Mouse (Mus musculus) liver, postnatal 0 days (tissue): ENCODE results near the gene Kcnt2. TPM values are rescaled to one million over a fixed set of nuclear protein-coding genes. Genes with fewer than 3 reads are reported as not detected.

Experiments
- ATAC-seq: fragments of 200-750 bp; cut with Nextera tagmentation; 2 replicates; pipeline ENCODE4 v1.8.0; 2017; ENCODE audit warnings: mild to moderate bottlenecking, moderate library complexity
- DNase-seq: peaks from one replicate; pipeline ENCODE4 v3.0.0-alpha.2; 2016
- H3K27ac ChIP-seq: fragments of 300-500 bp; sonication (generic); 2 replicates; pipeline ENCODE4 v1.5.1; 2014; ENCODE audit warnings: antibody characterized with exemption, moderate library complexity, mild to moderate bottlenecking, low read depth
- H3K27me3 ChIP-seq: fragments of 300-500 bp; sonication (generic); 2 replicates; pipeline ENCODE4 v1.6.1; 2014; ENCODE audit warnings: low read length, control low read depth, mixed read lengths; ENCODE audit not compliant: insufficient read depth
- H3K36me3 ChIP-seq: fragments of 300-500 bp; sonication (generic); replicated peaks from 2 replicates; pipeline ENCODE4 v1.6.1; 2014; ENCODE audit warnings: mild to moderate bottlenecking, control low read depth, low read length, moderate library complexity, mixed read lengths; ENCODE audit not compliant: insufficient read depth
- H3K4me1 ChIP-seq: fragments of 300-500 bp; sonication (generic); 2 replicates; pipeline ENCODE4 v1.6.1; 2014; ENCODE audit warnings: antibody characterized with exemption, mild to moderate bottlenecking, control low read depth; ENCODE audit not compliant: insufficient read depth
- H3K4me2 ChIP-seq: fragments of 300-500 bp; sonication (generic); 2 replicates; pipeline ENCODE4 v1.6.1; 2014; ENCODE audit warnings: low read depth, mild to moderate bottlenecking, low read length, moderate library complexity, mixed read lengths
- H3K4me3 ChIP-seq: fragments of 300-500 bp; sonication (generic); 2 replicates; pipeline ENCODE4 v1.5.1; 2014; ENCODE audit warnings: low read depth, low read length
- H3K9ac ChIP-seq: fragments of 300-500 bp; sonication (generic); replicated peaks from 2 replicates; pipeline ENCODE4 v1.6.1; 2014; ENCODE audit warnings: mild to moderate bottlenecking, moderate library complexity
- H3K9me3 ChIP-seq: fragments of 300-500 bp; sonication (generic); 2 replicates; pipeline ENCODE4 v1.6.1; 2016; ENCODE audit warnings: mild to moderate bottlenecking, control low read depth, low read length, mixed read lengths
- CTCF ChIP-seq: sonication (generic); IDR thresholded peaks from 2 replicates; pipeline ENCODE4 v1.5.1; 2016; ENCODE audit warnings: antibody characterized with exemption, low read depth
- EP300 ChIP-seq: IDR thresholded peaks from 2 replicates; pipeline ENCODE4 v1.6.1; 2016; ENCODE audit warnings: antibody characterized with exemption, low read depth, mild to moderate bottlenecking
- WGBS: fragments of 180-500 bp; shearing (Covaris S2); extraction: QIAGEN DNeasy Blood & Tissue Kit; methylation state at CpG from one replicate; pipeline ENCODE4 v1.1.7; 2014; ENCODE audit not compliant: insufficient replicate concordance; 5-methylcytosine and 5-hydroxymethylcytosine counted together
- polyA plus RNA-seq: library from polyadenylated mRNA; unstranded; fragments of >200 nt; fragmentation: Nextera tagmentation; extraction: Ambion mirVana; gene quantifications from 2 replicates; pipeline ENCODE4 v1.2.1, GENCODE M21; 2015

Kcnt2 gene
- polyA plus RNA-seq, 1 experiment from 2014 or later: 0.12 TPM

GRCm38 (mm10) chr1:140295482-140295881, 49.5 kb downstream of the Kcnt2 start:
- H3K27ac ChIP-seq: no peak overlapping the region
- no peaks in the 10 kb centered on the region for H3K36me3 ChIP-seq
- H3K4me2 ChIP-seq: no peak overlapping the region
- ATAC-seq: no peak
- H3K27me3 ChIP-seq: no peaks in the 10 kb centered on the region
- no peak overlapping the region for H3K9ac ChIP-seq
- H3K4me1 ChIP-seq: no peaks in the 10 kb centered on the region
- TF ChIP-seq CTCF (no peak), EP300 (no peak)
- no peak for DNase-seq
- H3K9me3 ChIP-seq: no peaks in the 10 kb centered on the region
- H3K4me3 ChIP-seq: no peak overlapping the region

- ATAC-seq (no peak), DNase-seq (no peak)
- Histone ChIP-seq H3K27me3 (no peaks in the 10 kb centered on the region), H3K9me3 (no peaks in the 10 kb centered on the region), H3K36me3 (no peaks in the 10 kb centered on the region), H3K4me2 (no peak overlapping the region), H3K4me3 (no peak overlapping the region), H3K27ac (no peak overlapping the region), H3K9ac (no peak overlapping the region), H3K4me1 (no peaks in the 10 kb centered on the region)
- WGBS: 78% methylated on average over 1 of the region's 1 CpGs
- TF ChIP-seq CTCF (no peak), EP300 (no peak)
These were observed 58.3 kb downstream of the Kcnt2 start for GRCm38 (mm10) chr1:140304244-140304643.

GRCm38 (mm10) chr1:140305344-140305743, 59.4 kb downstream of the Kcnt2 start:
- H3K4me2 ChIP-seq: no peak overlapping the region
- no peak for ATAC-seq
- H3K9ac ChIP-seq: no peak overlapping the region
- no peaks in the 10 kb centered on the region for H3K27me3 ChIP-seq
- no peak for DNase-seq
- no peak overlapping the region for H3K4me3 ChIP-seq
- no peaks in the 10 kb centered on the region for H3K36me3 ChIP-seq
- no peaks in the 10 kb centered on the region for H3K4me1 ChIP-seq
- H3K9me3 ChIP-seq: no peaks in the 10 kb centered on the region
- H3K27ac ChIP-seq: no peak overlapping the region
- no peak for TF ChIP-seq EP300
- no peak for TF ChIP-seq CTCF

- H3K27me3 ChIP-seq: no peaks in the 10 kb centered on the region
- TF ChIP-seq CTCF: no peak
- TF ChIP-seq EP300: no peak
- H3K27ac ChIP-seq: no peak overlapping the region
- no peaks in the 10 kb centered on the region for H3K4me1 ChIP-seq
- H3K36me3 ChIP-seq: no peaks in the 10 kb centered on the region
- H3K4me3 ChIP-seq: no peak overlapping the region
- no peaks in the 10 kb centered on the region for H3K9me3 ChIP-seq
- H3K4me2 ChIP-seq: no peak overlapping the region
- DNase-seq: no peak
- ATAC-seq: no peak
- 59% methylated on average over 2 of the region's 2 CpGs for WGBS
- no peak overlapping the region for H3K9ac ChIP-seq
These were observed 60.4 kb downstream of the Kcnt2 start for GRCm38 (mm10) chr1:140306339-140306738.

- H3K4me1 ChIP-seq: no peaks in the 10 kb centered on the region
- H3K9me3 ChIP-seq: no peaks in the 10 kb centered on the region
- H3K9ac ChIP-seq: no peak overlapping the region
- no peak overlapping the region for H3K27ac ChIP-seq
- DNase-seq: no peak
- no peak overlapping the region for H3K4me2 ChIP-seq
- ATAC-seq: no peak
- H3K4me3 ChIP-seq: no peak overlapping the region
- WGBS: 90% methylated on average over 2 of the region's 2 CpGs
- TF ChIP-seq CTCF (no peak), EP300 (no peak)
- no peaks in the 10 kb centered on the region for H3K36me3 ChIP-seq
- H3K27me3 ChIP-seq: no peaks in the 10 kb centered on the region
These were observed 64.8 kb downstream of the Kcnt2 start for GRCm38 (mm10) chr1:140310739-140311138.

GRCm38 (mm10) chr1:140325088-140325487, 79.1 kb downstream of the Kcnt2 start:
- WGBS: 63% methylated on average over 3 of the region's 3 CpGs
- ATAC-seq (no peak), DNase-seq (no peak)
- Histone ChIP-seq H3K4me2 (no peak overlapping the region), H3K27me3 (no peaks in the 10 kb centered on the region), H3K27ac (no peak overlapping the region), H3K9ac (no peak overlapping the region), H3K36me3 (no peaks in the 10 kb centered on the region), H3K4me1 (no peaks in the 10 kb centered on the region), H3K4me3 (no peak overlapping the region), H3K9me3 (no peaks in the 10 kb centered on the region)
- no peak for TF ChIP-seq CTCF
- TF ChIP-seq EP300: no peak

- no peak overlapping the region for H3K27ac ChIP-seq
- no peak overlapping the region for H3K9ac ChIP-seq
- H3K9me3 ChIP-seq: no peaks in the 10 kb centered on the region
- H3K4me3 ChIP-seq: no peak overlapping the region
- 74% methylated on average over 3 of the region's 3 CpGs for WGBS
- no peaks in the 10 kb centered on the region for H3K36me3 ChIP-seq
- TF ChIP-seq EP300 (no peak), CTCF (no peak)
- DNase-seq (no peak), ATAC-seq (no peak)
- no peaks in the 10 kb centered on the region for H3K4me1 ChIP-seq
- H3K4me2 ChIP-seq: no peak overlapping the region
- H3K27me3 ChIP-seq: no peaks in the 10 kb centered on the region
These were observed 80.8 kb downstream of the Kcnt2 start for GRCm38 (mm10) chr1:140326709-140327108.
